Mouse (Mus musculus) testis, adult 2 months (tissue): ENCODE data around the gene 9930111J21Rik2.
"Not testable (repeated sequence)": the region's sequence is repeated elsewhere in the genome, so short reads cannot be mapped to it uniquely, and the experiment has no call there.

Source experiments
- CTCF ChIP-seq: fragments of 200-500 bp; IDR thresholded peaks from 2 replicates; pipeline ENCODE4 v1.5.1; 2012; ENCODE audit warnings: low read depth, mild to moderate bottlenecking, inconsistent platforms, low read length, moderate library complexity; ENCODE audit not compliant: control insufficient read depth, insufficient read depth, insufficient replicate concordance
- POLR2A ChIP-seq: fragments of 200-500 bp; IDR thresholded peaks from 2 replicates; pipeline ENCODE4 v1.6.1; 2012; ENCODE audit warnings: low read depth, mild to moderate bottlenecking, inconsistent platforms, low read length, moderate library complexity; ENCODE audit not compliant: control insufficient read depth

- not testable (repeated sequence) for TF ChIP-seq CTCF, POLR2A
Measured at GRCm38 (mm10) chr11:48974686-48975085, 76.4 kb downstream of the 9930111J21Rik2 start.
